Mouse (Mus musculus) lung, postnatal 0 days (tissue): ENCODE measurements around the gene Dcaf5.

Experiments
- CTCF ChIP-seq: IDR thresholded peaks from 2 replicates; pipeline ENCODE4 v1.5.1; 2016; ENCODE audit warnings: antibody characterized with exemption, mild to moderate bottlenecking
- EP300 ChIP-seq: IDR thresholded peaks from 2 replicates; pipeline ENCODE4 v1.6.1; 2016; ENCODE audit warnings: antibody characterized with exemption, mild to moderate bottlenecking, control low read depth

DNA sequence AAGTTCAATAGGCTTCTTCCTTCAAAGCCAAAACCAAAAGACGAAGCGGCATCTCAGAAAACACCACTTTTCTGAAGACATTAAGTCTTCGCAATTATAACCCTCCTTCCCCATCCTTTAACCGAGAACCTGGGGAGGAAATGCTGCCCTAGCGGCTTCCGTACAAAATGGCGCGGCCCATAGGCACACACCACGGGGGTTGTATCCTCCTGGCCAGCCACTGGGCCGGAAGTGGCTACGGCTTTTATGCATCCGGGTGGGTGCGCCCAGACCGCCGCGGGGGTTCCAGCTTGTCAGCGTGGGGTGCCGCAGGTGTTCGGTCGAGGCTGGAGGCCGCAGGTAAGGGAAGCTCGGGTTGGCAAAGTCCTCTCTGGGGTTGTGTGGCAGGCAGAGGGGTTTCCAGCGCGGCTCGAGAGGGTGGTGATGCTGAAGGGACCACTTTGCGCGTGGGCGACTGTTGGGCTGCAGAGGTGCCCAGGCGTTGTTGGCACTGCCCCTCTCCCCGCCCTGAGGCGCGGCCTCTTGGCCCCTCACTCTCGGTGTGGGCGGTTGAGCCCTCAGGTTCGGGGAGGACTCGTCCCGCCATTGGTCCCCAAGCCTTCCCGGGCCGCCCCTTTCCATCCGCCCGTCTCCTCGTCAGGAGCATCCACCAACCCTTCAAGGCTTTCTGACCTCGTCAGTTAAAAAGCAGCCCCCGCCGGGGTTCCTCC, 26.7 kb upstream of the Dcaf5 start, which contains the start of gene Exd2:
- TF ChIP-seq CTCF, result peak; percentile 28
- TF ChIP-seq EP300, result no peak
